Mouse (Mus musculus): ENCODE results near the gene Styxl1. TPM values are rescaled to one million over a fixed set of nuclear protein-coding genes. Genes with fewer than 3 reads are reported as not detected.

Styxl1 gene
- total RNA-seq (2015; ENCODE audit: low replicate concordance) (not detected in 2 replicates), total RNA-seq (2017; ENCODE audit: low replicate concordance) (not detected in 2 replicates)

- ATAC-seq (replicated peaks; ENCODE audit: low FRiP score, poor library complexity, severe bottlenecking) = peak; percentile 31
Measured at GRCm38 (mm10) chr5:135777796-135778470, at the start of gene Styxl1. Gene Styxl1, minus strand, starts transcription at chr5:135778385.

- no peak for ATAC-seq (replicated peaks; ENCODE audit: low FRiP score, poor library complexity, severe bottlenecking)
Measured at GRCm38 (mm10) chr5:135826225-135826624, 48.0 kb upstream of the Styxl1 start.

DNA sequence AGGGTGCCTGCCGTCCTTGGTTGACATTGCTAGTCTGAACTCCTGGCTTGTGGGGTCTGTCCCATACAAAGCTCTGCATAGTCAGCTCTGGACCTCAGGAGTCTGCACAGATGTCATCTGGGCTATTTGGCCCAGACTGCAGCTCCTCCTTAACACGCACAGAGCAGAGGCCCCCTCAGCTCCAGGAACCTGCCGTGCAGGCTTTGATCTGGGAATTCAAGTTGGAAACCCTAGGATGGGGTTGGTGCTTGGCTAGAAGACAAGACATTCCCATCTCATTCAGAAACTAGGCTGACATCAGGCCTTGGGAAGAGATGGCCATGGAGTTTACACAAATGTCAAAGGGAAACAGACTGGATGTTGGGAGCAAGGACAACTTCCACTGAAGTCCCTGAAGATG is 46.3 kb upstream of the Styxl1 start:
- no peak for ATAC-seq (replicated peaks; ENCODE audit: low FRiP score, poor library complexity, severe bottlenecking)

- no peak for ATAC-seq (replicated peaks; ENCODE audit: low FRiP score, poor library complexity, severe bottlenecking)
Measured at GRCm38 (mm10) chr5:135822316-135822944, 44.2 kb upstream of the Styxl1 start.

- no peak for ATAC-seq (replicated peaks; ENCODE audit: low FRiP score, poor library complexity, severe bottlenecking)
Measured at GRCm38 (mm10) chr5:135818491-135818890, 40.3 kb upstream of the Styxl1 start.

DNA sequence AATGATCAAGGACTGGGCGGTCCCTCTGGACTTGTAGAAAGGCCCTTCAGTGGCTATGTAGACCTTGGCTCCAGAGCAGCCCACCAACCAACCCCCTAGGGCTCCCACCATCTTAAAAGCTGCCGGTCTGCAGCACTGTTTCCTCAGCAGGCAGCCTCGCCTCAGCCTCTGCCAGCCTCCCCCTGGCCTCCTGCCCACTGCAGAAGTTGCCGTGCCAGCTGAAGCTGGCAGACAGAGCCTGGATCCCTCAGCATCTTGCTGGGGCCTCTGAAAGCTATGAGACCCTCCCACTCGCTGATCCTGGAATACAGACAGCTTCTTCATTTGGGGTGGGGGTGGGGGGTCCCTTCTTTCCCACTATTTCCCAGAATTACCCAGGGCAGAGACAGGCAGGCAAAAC is 34.8 kb upstream of the Styxl1 start:
- no peak for ATAC-seq (replicated peaks; ENCODE audit: low FRiP score, poor library complexity, severe bottlenecking)

DNA sequence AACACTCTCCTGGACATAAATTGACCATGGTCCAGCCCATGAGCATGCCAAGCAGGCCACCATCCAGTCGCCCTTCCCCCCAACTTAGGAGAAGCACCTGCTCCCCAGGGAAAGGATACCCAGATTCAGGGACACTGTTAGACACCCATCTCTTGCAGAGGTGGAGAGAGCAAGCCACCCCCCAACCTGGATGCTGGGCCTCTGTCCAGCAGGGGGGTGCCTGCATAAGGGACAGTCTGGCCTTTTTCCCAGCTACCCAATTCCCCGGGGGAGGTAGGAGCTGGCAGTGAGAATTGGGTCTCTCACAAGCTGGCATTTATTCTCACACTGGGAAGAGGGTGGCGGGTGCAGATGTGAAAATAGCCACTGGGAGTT is 29.1 kb upstream of the Styxl1 start:
- no peak for ATAC-seq (replicated peaks; ENCODE audit: low FRiP score, poor library complexity, severe bottlenecking)

DNA sequence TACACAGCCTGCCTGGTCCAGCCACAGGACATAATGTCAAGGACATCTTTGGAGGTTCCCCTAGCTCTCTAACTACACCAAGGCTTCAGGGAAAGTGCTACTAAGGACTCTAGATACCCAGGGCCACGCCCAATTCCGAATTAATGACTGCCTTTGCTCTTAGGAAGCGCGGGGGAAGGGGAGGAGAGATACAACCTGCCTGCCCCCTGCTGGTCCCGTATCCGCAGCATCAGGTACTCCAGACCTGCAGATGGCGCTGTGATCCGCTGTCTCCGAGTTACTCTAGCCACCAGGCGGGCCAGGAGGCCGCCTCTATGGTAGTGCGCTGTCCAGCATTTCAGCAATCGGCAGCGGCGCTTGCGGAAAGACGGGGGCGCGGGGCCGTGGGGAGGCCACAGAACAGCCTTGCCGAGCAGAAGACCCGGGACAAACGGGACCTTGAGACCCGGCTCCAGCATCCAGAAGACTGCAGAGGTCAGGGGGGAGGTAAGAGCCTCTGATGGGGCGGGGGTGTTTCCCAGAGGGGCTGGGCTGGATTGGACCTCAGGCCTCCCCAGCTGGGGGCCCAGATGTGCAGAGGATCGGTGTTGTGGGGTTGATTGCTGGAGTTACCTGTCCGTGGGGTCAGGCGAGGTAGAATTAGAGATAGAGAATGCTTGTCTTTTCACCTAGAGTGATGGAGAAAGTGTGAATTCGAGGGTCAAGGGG is 28.5 kb upstream of the Styxl1 start, which contains the start of gene Srrm3:
Srrm3 (plus strand) TSS at position 336 of the 708 bp plus-strand sequence.
- ATAC-seq (replicated peaks; ENCODE audit: low FRiP score, poor library complexity, severe bottlenecking) = peak; percentile 71

GRCm38 (mm10) chr5:135804735-135805134 is 26.6 kb upstream of the Styxl1 start:
- no peak for ATAC-seq (replicated peaks; ENCODE audit: low FRiP score, poor library complexity, severe bottlenecking)

DNA sequence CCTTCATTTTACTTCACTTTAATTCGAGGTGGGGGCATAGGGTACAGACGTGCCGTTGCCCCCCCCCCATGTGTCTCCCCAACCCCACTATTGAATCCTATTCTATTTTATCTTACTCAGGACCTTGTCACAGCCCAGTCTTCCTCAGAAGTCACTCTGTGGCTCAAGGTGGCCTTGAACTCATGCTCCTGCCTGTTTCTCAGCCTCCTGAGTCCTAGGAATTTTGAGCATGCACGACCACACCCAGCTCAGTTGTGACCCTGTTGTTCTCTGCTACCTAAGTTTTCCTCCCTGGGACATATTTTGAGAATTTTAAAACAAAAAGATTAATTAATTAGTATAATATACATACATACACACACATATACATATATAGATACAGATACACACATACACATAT is 25.5 kb upstream of the Styxl1 start:
- no peak for ATAC-seq (replicated peaks; ENCODE audit: low FRiP score, poor library complexity, severe bottlenecking)

- ATAC-seq (replicated peaks; ENCODE audit: low FRiP score, poor library complexity, severe bottlenecking) = no peak
Measured at GRCm38 (mm10) chr5:135803135-135803534, 24.9 kb upstream of the Styxl1 start.

DNA sequence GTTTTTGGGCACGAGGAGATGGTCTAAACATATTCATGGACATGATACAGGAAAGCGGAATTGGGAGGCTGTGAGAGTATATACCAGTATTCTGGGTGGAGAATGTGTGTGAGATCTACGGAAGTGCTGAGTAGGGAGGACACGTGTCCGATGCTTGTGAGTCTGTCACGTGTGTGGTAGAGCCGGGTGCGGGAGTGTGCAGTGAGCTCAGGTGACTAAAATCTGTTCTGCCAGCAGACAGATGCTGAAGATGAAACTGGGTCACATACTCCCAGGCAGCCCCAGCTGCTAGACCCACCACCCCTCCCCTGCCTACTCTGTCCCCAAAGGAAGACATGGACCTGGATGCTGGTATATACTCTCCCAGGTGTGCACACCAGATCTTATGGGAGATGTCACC is 24.5 kb upstream of the Styxl1 start:
- no peak for ATAC-seq (replicated peaks; ENCODE audit: low FRiP score, poor library complexity, severe bottlenecking)

- no peak for ATAC-seq (replicated peaks; ENCODE audit: low FRiP score, poor library complexity, severe bottlenecking)
Measured at GRCm38 (mm10) chr5:135800927-135801326, 22.7 kb upstream of the Styxl1 start.

- ATAC-seq (replicated peaks; ENCODE audit: low FRiP score, poor library complexity, severe bottlenecking) = no peak
Measured at GRCm38 (mm10) chr5:135799746-135800145, 21.6 kb upstream of the Styxl1 start.

DNA sequence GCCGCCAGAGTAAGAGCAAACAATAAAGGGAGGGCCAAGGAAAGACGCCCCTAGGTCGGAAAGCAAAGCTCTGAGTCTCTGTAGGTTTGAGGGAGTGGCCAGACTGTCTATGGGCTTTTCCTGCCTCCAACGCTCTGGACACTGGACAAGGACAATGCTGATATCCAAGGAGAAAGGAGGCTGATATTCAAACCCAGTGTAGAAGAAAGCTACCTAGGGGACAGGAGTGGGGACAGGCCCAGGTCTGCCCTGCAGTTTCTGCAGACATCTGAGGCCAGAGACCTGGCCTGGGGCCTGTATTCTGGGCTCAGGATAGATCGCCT is 16.6 kb upstream of the Styxl1 start:
- ATAC-seq (replicated peaks; ENCODE audit: low FRiP score, poor library complexity, severe bottlenecking) = no peak

GRCm38 (mm10) chr5:135793996-135794858 is 16.0 kb upstream of the Styxl1 start:
- ATAC-seq (replicated peaks; ENCODE audit: low FRiP score, poor library complexity, severe bottlenecking) = peak; percentile 91

- no peak for ATAC-seq (replicated peaks; ENCODE audit: low FRiP score, poor library complexity, severe bottlenecking)
Measured at GRCm38 (mm10) chr5:135782901-135783300, 4.7 kb upstream of the Styxl1 start.

DNA sequence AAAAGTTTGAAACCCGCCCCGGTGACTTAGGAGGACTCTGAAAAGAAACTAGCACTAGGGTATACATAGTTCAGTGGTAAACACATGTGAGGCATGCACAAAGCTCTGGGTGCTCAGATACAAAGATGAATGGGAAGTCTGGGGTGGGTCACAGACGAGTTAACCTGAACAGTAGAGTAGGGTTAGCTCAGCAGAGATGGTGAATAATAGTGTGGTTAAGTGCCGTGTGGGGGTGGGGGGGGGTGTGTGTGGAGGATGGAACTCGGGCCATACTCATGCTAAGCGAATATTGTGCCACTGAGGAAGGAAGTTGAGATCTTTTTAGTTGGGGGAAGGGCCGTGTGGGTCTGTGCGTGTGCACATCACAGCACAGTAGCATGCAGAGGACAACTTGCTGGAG is 2.1 kb upstream of the Styxl1 start:
- ATAC-seq (replicated peaks; ENCODE audit: low FRiP score, poor library complexity, severe bottlenecking) = no peak

DNA sequence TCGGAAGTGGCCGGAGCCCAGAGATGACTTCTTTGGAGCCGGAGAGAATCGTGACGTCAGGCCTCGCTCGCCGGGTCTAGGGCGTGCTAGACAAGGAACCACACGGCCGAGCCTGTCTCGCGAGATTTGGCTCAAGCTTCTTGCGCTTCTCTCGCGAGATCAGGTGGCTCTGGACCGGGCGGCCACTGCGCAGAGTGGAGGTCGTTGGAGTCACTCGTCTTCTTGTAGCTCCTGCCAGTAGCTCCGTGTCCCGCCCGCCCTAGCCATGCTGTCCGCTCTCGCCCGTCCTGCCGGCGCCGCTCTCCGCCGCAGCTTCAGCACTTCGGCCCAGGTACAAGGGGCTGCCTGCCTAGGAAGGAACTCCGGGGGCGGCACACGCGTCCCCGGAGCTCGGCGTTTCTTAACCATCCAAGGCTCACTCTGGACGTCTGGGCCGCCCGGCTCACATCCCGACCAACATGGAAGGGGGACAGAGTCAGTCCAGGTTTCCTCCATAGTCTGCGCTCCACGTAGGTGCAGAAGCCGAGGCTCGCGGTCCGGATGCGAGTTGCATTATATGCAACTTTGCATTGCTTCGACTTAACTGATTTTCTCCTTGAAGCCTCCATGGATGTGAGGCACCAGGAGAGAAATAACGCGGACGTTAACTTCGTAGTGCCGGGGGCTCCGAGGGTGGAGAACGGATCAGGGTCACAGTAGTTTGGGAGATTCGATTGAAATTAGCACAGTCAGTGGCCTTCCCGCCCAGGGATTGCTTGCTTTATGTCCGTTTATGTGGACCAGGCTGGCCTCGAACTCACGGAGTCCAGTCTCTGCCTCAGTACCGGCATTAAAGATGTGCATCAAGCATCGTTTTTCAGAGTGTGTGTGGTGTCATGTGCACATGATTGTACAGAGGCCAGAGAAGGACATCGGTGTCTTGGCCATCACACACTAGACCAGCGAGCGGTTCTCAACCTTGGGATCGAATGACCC is 573 bp upstream of the Styxl1 start, which contains the start of gene Mdh2:
Mdh2 (plus strand) TSS at position 10 of the 975 bp plus-strand sequence.
- peak; percentile 90 for ATAC-seq (replicated peaks; ENCODE audit: low FRiP score, poor library complexity, severe bottlenecking)

Measured in erythroblast, adult 5-6 weeks (primary cell).